Mouse (Mus musculus): Measurements from ENCODE around the gene Bzw1. TPM values are rescaled to one million over a fixed set of nuclear protein-coding genes. Genes with fewer than 3 reads are reported as not detected.

The Bzw1 gene
- 509 and 526 TPM in 2 replicates for polyA plus RNA-seq (2016; fragmentation: Nextera tagmentation; extraction: Ambion mirVana)

GRCm38 (mm10) chr1:58392652-58393283 lies at the start of gene Bzw1:
Gene Bzw1, plus strand, starts transcription at chr1:58392898.
- WGBS = 0% methylated on average over 46 of the region's 61 CpGs

GRCm38 (mm10) chr1:58343861-58344260 lies 48.8 kb upstream of the Bzw1 start:
- ATAC-seq (ENCODE audit: low FRiP score) = no peak
- no peak overlapping the region for H3K4me2 ChIP-seq
- 73% methylated on average over 4 of the region's 4 CpGs for WGBS
- 0 out of 2 replicates have a peak, but pooled peaks cover 3% of the 10 kb centered on the region for H3K4me1 ChIP-seq
- H3K9me3 ChIP-seq = no peaks in the 10 kb centered on the region
- H3K4me3 ChIP-seq (replicated peaks) = no peak overlapping the region
- H3K9ac ChIP-seq = no peak overlapping the region
- H3K36me3 ChIP-seq (replicated peaks) = no peaks in the 10 kb centered on the region
- no peaks in the 10 kb centered on the region for H3K27me3 ChIP-seq
- no peak overlapping the region for H3K27ac ChIP-seq

More at GRCm38 (mm10) chr1:58392652-58393283, at the start of gene Bzw1:
- Histone ChIP-seq H3K36me3 (replicated peaks) (peaks cover 31% of the 10 kb centered on the region), H3K4me3 (replicated peaks) (peak within 1 kb of the TSS; percentile 99), H3K4me2 (peak within 1 kb of the TSS; percentile 65), H3K4me1 (peaks cover 22% of the 10 kb centered on the region), H3K9me3 (no peaks in the 10 kb centered on the region), H3K9ac (peak within 1 kb of the TSS; percentile 99), H3K27ac (peak within 1 kb of the TSS; percentile 98), H3K27me3 (no peaks in the 10 kb centered on the region)
- peak; percentile 98 for ATAC-seq (ENCODE audit: low FRiP score)

DNA sequence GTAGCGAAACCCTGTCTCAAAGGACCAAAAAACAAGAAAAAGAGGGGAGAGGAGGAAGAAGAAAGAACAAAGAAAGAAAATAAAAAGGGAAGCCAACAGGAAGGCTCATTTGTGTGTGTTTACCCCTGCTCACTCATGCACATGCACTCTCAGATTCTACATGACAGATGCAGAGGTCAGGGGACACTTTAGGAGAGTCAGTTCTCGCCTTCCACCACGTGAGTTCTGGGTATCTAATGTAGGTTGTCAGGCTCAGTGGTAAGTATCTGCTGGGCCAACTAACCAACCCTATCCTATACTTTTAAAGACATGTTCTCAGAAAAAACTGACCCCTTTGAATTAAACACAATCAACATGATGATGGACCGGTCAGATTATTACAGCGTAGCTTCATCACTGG lies 48.1 kb upstream of the Bzw1 start:
- H3K27ac ChIP-seq = no peak overlapping the region
- 88% methylated on average over 5 of the region's 5 CpGs for WGBS
- no peaks in the 10 kb centered on the region for H3K27me3 ChIP-seq
- no peaks in the 10 kb centered on the region for H3K9me3 ChIP-seq
- no peak for ATAC-seq (ENCODE audit: low FRiP score)
- no peak overlapping the region for H3K9ac ChIP-seq
- no peak overlapping the region for H3K4me2 ChIP-seq
- H3K36me3 ChIP-seq (replicated peaks) = no peaks in the 10 kb centered on the region
- 0 out of 2 replicates have a peak, but pooled peaks cover 3% of the 10 kb centered on the region for H3K4me1 ChIP-seq
- H3K4me3 ChIP-seq (replicated peaks) = no peak overlapping the region

- no peak overlapping the region for H3K4me2 ChIP-seq
- no peaks in the 10 kb centered on the region for H3K9me3 ChIP-seq
- H3K4me1 ChIP-seq = 0 out of 2 replicates have a peak, but pooled peaks cover 3% of the 10 kb centered on the region
- 93% methylated on average over 14 of the region's 14 CpGs for WGBS
- ATAC-seq (ENCODE audit: low FRiP score) = no peak
- H3K27ac ChIP-seq = no peak overlapping the region
- H3K9ac ChIP-seq = no peak overlapping the region
- H3K27me3 ChIP-seq = no peaks in the 10 kb centered on the region
- H3K36me3 ChIP-seq (replicated peaks) = no peaks in the 10 kb centered on the region
- H3K4me3 ChIP-seq (replicated peaks) = no peak overlapping the region
Observed at GRCm38 (mm10) chr1:58346159-58346558, 46.5 kb upstream of the Bzw1 start.

- ATAC-seq (ENCODE audit: low FRiP score) = no peak
- H3K4me2 ChIP-seq = no peak overlapping the region
- no peaks in the 10 kb centered on the region for H3K9me3 ChIP-seq
- no peaks in the 10 kb centered on the region for H3K4me1 ChIP-seq
- no peaks in the 10 kb centered on the region for H3K36me3 ChIP-seq (replicated peaks)
- 86% methylated on average over 6 of the region's 6 CpGs for WGBS
- H3K9ac ChIP-seq = no peak overlapping the region
- no peak overlapping the region for H3K27ac ChIP-seq
- H3K27me3 ChIP-seq = no peaks in the 10 kb centered on the region
- H3K4me3 ChIP-seq (replicated peaks) = no peak overlapping the region
Observed at GRCm38 (mm10) chr1:58348712-58349111, 44.0 kb upstream of the Bzw1 start.

DNA sequence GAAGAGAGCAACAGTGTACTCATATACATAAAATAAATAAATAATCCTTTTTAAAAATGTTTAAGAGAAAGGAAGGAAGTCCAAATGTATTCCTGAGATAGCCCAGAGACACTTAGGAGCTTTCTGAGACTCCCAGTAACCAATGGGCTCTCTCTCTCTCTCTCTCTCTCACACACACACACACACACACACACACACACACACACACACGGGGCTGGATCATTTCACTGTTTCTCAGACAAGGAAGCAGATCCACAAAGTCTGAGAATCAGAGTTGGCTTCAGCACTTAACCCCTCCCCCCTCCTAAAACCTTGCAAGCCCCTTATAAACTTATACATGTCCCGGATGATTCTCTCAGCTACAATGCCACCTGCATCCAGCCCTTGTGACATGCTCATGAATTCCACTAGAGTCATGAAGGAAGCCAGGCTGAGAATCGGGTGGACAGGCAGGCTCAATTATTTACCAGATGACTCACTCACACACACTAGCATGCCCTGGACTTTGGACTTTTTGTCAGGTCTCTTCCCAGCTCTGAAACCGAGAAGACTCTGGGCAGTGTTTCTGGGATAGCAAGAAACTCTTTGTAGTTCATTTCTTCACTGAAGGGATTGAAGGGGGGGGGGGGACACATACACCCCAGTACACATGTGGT lies 39.3 kb upstream of the Bzw1 start:
- Histone ChIP-seq H3K27me3 (no peaks in the 10 kb centered on the region), H3K4me1 (no peaks in the 10 kb centered on the region), H3K4me3 (replicated peaks) (no peak overlapping the region), H3K27ac (no peak overlapping the region), H3K4me2 (no peak overlapping the region), H3K36me3 (replicated peaks) (no peaks in the 10 kb centered on the region), H3K9me3 (no peaks in the 10 kb centered on the region), H3K9ac (no peak overlapping the region)
- no peak for ATAC-seq (ENCODE audit: low FRiP score)
- 68% methylated on average over 4 of the region's 4 CpGs for WGBS

GRCm38 (mm10) chr1:58358958-58359901 lies 33.5 kb upstream of the Bzw1 start:
- Histone ChIP-seq H3K4me2 (no peak overlapping the region), H3K4me3 (replicated peaks) (no peak overlapping the region), H3K9ac (no peak overlapping the region), H3K36me3 (replicated peaks) (no peaks in the 10 kb centered on the region), H3K4me1 (no peaks in the 10 kb centered on the region), H3K27me3 (no peaks in the 10 kb centered on the region), H3K27ac (no peak overlapping the region), H3K9me3 (no peaks in the 10 kb centered on the region)
- ATAC-seq (ENCODE audit: low FRiP score) = no peak
- 89% methylated on average over 19 of the region's 19 CpGs for WGBS

GRCm38 (mm10) chr1:58362296-58362695 lies 30.4 kb upstream of the Bzw1 start:
- H3K27me3 ChIP-seq = no peaks in the 10 kb centered on the region
- H3K4me2 ChIP-seq = no peak overlapping the region
- H3K4me1 ChIP-seq = no peaks in the 10 kb centered on the region
- H3K9me3 ChIP-seq = no peaks in the 10 kb centered on the region
- WGBS = 67% methylated on average over 4 of the region's 4 CpGs
- H3K27ac ChIP-seq = no peak overlapping the region
- no peaks in the 10 kb centered on the region for H3K36me3 ChIP-seq (replicated peaks)
- H3K9ac ChIP-seq = no peak overlapping the region
- H3K4me3 ChIP-seq (replicated peaks) = no peak overlapping the region
- no peak for ATAC-seq (ENCODE audit: low FRiP score)

DNA sequence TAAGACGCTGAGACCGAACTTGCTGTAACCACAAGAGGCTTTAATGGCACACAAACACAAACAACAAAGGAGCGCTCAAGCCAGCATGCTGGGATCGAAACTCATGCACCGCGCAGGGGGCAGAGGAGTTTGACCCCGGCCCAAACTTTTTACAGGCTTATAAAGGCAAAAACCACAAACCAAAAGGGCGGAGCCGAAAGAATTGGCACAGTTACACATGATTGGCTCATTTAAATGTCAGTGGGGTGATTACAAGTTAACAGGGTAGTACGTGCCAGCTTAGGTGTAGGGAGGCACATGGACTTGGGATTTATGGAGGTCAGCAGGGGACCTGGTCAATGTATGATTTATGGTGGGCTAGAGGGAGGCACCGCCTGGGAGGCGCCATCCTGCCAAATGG lies 28.1 kb upstream of the Bzw1 start:
- Histone ChIP-seq H3K27me3 (no peaks in the 10 kb centered on the region), H3K9me3 (no peaks in the 10 kb centered on the region), H3K4me2 (no peak overlapping the region), H3K36me3 (replicated peaks) (no peaks in the 10 kb centered on the region), H3K4me3 (replicated peaks) (no peak overlapping the region), H3K27ac (no peak overlapping the region), H3K9ac (no peak overlapping the region), H3K4me1 (no peaks in the 10 kb centered on the region)
- no peak for ATAC-seq (ENCODE audit: low FRiP score)
- WGBS = 96% methylated on average over 12 of the region's 12 CpGs

DNA sequence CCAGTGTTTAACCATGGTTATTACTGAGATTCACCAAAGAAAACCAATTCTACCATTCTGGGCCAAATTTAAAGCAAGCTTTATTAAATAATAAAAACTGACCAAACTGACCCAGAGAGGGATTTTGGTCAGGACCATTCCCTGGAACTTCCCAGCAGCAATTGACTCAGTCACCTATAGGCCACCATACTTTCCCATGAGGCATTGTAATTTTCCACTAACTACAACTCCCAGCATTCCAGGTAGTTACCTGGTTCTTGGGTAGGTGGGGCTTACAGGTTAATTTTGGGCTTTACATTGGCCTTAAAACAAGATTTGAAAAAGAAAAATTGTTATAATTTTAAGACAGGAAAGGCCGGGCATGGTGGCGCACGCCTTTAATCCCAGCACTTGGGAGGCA lies 26.9 kb upstream of the Bzw1 start:
- H3K4me2 ChIP-seq = no peak overlapping the region
- no peaks in the 10 kb centered on the region for H3K36me3 ChIP-seq (replicated peaks)
- no peak for ATAC-seq (ENCODE audit: low FRiP score)
- no peak overlapping the region for H3K27ac ChIP-seq
- H3K4me1 ChIP-seq = no peaks in the 10 kb centered on the region
- 97% methylated on average over 3 of the region's 3 CpGs for WGBS
- no peaks in the 10 kb centered on the region for H3K9me3 ChIP-seq
- no peak overlapping the region for H3K4me3 ChIP-seq (replicated peaks)
- no peaks in the 10 kb centered on the region for H3K27me3 ChIP-seq
- no peak overlapping the region for H3K9ac ChIP-seq

DNA sequence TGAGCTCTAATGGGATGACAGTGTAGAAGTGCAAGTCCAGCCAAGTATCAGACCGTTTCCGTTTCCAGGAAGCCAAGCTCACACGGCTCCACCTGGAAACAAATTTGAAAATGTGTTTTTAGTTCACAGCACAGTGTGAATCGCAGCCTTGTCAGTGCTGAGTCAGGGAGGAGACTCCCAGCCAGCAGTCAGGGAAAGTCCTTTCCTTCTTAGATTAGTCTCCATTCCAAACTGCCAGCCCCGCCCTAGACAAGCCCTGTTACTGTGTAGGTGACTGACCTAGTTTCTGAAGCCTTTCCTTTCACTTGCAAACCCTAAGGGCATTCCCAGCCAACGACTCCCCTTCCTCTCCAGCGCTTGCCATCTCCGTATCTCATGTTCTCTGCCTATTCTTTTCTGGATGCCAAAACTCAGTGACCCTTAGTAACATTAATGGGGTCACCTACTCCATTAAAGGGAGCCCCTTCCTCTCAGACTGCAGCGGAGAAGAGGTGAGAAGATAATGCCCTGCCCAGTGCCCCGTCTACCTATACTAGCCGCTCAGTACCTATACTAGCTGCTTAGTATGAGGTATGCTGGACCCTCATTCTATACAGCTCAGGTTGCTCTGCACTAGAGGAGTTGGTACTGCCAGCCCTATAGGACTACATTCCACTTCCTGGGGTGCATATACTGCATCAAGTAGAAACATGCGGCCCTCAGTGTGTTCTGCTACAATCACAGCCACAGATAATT lies 25.8 kb upstream of the Bzw1 start:
- H3K4me1 ChIP-seq = no peaks in the 10 kb centered on the region
- H3K27ac ChIP-seq = no peak overlapping the region
- H3K36me3 ChIP-seq (replicated peaks) = no peaks in the 10 kb centered on the region
- H3K9ac ChIP-seq = no peak overlapping the region
- WGBS = 87% methylated on average over 12 of the region's 12 CpGs
- H3K27me3 ChIP-seq = no peaks in the 10 kb centered on the region
- ATAC-seq (ENCODE audit: low FRiP score) = no peak
- H3K4me3 ChIP-seq (replicated peaks) = no peak overlapping the region
- H3K9me3 ChIP-seq = no peaks in the 10 kb centered on the region
- no peak overlapping the region for H3K4me2 ChIP-seq

DNA sequence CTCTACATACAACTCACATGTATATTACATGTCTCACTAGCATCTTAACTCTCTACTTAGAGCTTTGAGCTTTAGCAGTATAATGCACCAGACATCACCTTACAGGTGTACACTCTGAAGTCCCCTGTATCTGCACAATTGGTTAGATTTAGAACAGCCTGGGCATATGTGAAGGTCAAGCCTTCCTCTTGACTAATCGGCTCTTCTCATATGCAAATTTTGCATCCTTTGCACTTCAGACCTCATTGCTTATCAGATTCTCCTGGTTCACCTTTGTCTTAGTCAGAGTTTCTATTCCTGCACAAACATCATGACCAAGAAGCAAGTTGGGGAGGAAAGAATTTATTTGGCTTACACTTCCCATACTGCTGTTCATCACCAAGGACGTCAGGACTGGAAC lies 23.0 kb upstream of the Bzw1 start:
- Histone ChIP-seq H3K9ac (no peak overlapping the region), H3K4me1 (no peaks in the 10 kb centered on the region), H3K36me3 (replicated peaks) (no peaks in the 10 kb centered on the region), H3K9me3 (no peaks in the 10 kb centered on the region), H3K27me3 (no peaks in the 10 kb centered on the region), H3K27ac (no peak overlapping the region), H3K4me2 (no peak overlapping the region), H3K4me3 (replicated peaks) (no peak overlapping the region)
- ATAC-seq (ENCODE audit: low FRiP score) = no peak
- WGBS = 87% methylated on average over 2 of the region's 2 CpGs

All from forebrain, embryonic 12.5 days (tissue).